Mouse (Mus musculus) embryonic facial prominence, embryonic 15.5 days (tissue): ENCODE measurements at regions not wholly inside any gene's neighbourhood (a gene's known extent, or its start where the extent isn't known, plus 50 kb on each side); places are given as distances from the start of the nearest gene placed in this dataset.

ENCODE experiments used
- ATAC-seq: fragments of 200-750 bp; cut with Nextera tagmentation; 2 replicates; pipeline ENCODE4 v1.8.0; 2017; ENCODE audit warnings: low read depth, moderate TSS enrichment; ENCODE audit not compliant: insufficient number of reproducible peaks, low FRiP score, low TSS enrichment
- H3K27ac ChIP-seq: fragments of 300-500 bp; sonication (generic); replicated peaks from 2 replicates; pipeline ENCODE4 v1.5.1; 2015; ENCODE audit warnings: mild to moderate bottlenecking, inconsistent platforms
- H3K27me3 ChIP-seq: fragments of 300-500 bp; sonication (generic); 2 replicates; pipeline ENCODE4 v1.6.1; 2015; ENCODE audit warnings: inconsistent platforms
- H3K36me3 ChIP-seq: fragments of 300-500 bp; sonication (generic); 2 replicates; pipeline ENCODE4 v1.6.1; 2015; ENCODE audit warnings: mild to moderate bottlenecking, inconsistent platforms
- H3K4me1 ChIP-seq: fragments of 300-500 bp; sonication (generic); 2 replicates; pipeline ENCODE4 v1.6.1; 2015; ENCODE audit warnings: inconsistent platforms
- H3K4me2 ChIP-seq: fragments of 300-500 bp; sonication (generic); replicated peaks from 2 replicates; pipeline ENCODE4 v1.6.1; 2015; ENCODE audit warnings: mild to moderate bottlenecking, inconsistent platforms
- H3K4me3 ChIP-seq: fragments of 300-500 bp; sonication (generic); replicated peaks from 2 replicates; pipeline ENCODE4 v1.5.1; 2015; ENCODE audit warnings: mild to moderate bottlenecking, inconsistent platforms
- H3K9ac ChIP-seq: fragments of 300-500 bp; sonication (generic); 2 replicates; pipeline ENCODE4 v1.6.1; 2015; ENCODE audit warnings: inconsistent platforms
- H3K9me3 ChIP-seq: fragments of 300-500 bp; sonication (generic); replicated peaks from 2 replicates; pipeline ENCODE4 v1.6.1; 2016; ENCODE audit warnings: inconsistent platforms
- WGBS: fragments of 180-500 bp; shearing (Covaris S2); methylation state at CpG from one replicate; pipeline ENCODE4 v1.1.7; 2015; 5-methylcytosine and 5-hydroxymethylcytosine counted together

DNA sequence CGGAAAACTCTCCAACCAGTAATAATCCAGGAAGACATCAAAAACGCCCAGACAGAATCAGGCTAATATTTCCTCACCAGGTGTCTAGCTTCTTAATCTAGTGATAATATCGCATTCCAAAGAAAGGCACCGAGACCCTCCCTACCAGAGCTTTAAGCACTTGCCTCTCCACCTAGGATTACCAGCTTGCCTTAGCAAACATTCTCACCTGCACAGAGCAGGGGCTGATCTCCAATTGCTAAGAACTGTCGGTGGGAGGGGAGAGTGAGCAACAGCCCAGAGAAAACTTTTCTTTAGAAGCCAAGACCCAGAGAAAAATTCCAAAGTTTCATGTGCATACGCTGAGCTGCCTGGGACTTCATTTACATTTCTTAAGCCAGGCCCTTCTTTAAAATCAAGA, 511.6 kb upstream of the Atp11b start:
- Histone ChIP-seq H3K4me2 (no peak overlapping the region), H3K9me3 (no peaks in the 10 kb centered on the region), H3K27me3 (no peaks in the 10 kb centered on the region), H3K9ac (no peak overlapping the region), H3K4me1 (no peaks in the 10 kb centered on the region), H3K36me3 (no peaks in the 10 kb centered on the region), H3K4me3 (no peak overlapping the region), H3K27ac (no peak overlapping the region; the same call in 1 of the 2 replicates)
- WGBS: 35% methylated on average over 6 of the region's 6 CpGs
- no peak for ATAC-seq

DNA sequence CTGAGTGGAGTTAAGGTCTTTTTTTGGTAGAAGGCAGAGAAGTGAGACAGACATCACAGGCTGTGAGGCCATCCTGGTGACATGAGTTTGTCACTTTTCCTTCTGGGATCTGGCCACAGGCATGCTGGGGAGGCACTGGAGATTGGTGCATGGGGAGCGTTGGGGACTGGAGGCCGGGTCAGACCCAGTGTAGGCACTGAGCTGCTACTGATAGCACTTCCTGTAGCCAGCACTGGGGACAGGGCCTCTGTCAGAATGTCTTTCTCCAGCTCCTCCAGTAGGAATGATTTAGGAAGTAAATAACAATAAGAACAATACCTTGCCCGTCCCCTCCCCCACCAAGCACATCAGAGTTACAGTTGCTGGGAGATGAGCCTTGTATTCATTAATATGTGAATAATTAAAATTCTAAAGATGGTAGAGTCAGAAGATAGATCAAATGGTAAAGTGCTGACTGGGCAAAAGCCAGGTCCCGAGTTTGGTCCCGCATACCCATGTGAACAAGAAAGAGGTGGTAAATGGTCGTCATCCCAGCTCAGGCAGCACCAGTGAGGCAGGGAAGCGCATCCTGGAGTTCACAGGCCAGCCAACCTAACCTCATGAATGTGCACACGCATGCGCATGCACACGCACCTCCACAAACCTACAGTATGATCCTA, 510.9 kb upstream of the Atp11b start:
- Histone ChIP-seq H3K4me2 (no peak overlapping the region), H3K4me1 (no peaks in the 10 kb centered on the region), H3K9ac (no peak overlapping the region), H3K9me3 (no peaks in the 10 kb centered on the region), H3K4me3 (no peak overlapping the region), H3K36me3 (no peaks in the 10 kb centered on the region), H3K27ac (peak overlapping the region; percentile 44; the same call in 1 of the 2 replicates), H3K27me3 (no peaks in the 10 kb centered on the region)
- no peak for ATAC-seq
- WGBS: 77% methylated on average over 10 of the region's 10 CpGs

DNA sequence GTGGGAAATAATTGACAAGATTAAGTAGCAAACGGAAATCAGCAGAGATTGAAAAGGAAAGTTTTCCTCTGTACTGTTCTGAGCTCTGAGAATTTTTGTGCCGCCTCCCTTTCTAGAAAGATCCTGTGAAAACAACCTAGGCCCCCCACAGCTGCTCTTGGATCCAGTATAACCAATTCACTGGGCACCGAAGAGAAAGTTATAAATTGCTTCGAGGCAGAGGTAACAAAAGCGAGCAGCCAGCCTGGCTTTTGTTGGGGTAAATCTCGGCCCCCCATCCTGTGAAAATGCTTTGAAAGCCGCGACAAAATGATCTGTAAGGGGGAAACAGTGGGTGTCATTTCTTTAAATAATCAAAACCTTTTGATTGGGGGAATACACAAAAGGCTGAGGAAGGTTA, 508.9 kb upstream of the Atp11b start:
- no peaks in the 10 kb centered on the region for H3K9me3 ChIP-seq
- H3K9ac ChIP-seq: no peak overlapping the region
- no peaks in the 10 kb centered on the region for H3K4me1 ChIP-seq
- H3K27ac ChIP-seq: no peak overlapping the region
- WGBS: 28% methylated on average over 8 of the region's 8 CpGs
- ATAC-seq: no peak
- H3K27me3 ChIP-seq: no peaks in the 10 kb centered on the region
- no peak overlapping the region for H3K4me3 ChIP-seq
- H3K4me2 ChIP-seq: no peak overlapping the region
- no peaks in the 10 kb centered on the region for H3K36me3 ChIP-seq

DNA sequence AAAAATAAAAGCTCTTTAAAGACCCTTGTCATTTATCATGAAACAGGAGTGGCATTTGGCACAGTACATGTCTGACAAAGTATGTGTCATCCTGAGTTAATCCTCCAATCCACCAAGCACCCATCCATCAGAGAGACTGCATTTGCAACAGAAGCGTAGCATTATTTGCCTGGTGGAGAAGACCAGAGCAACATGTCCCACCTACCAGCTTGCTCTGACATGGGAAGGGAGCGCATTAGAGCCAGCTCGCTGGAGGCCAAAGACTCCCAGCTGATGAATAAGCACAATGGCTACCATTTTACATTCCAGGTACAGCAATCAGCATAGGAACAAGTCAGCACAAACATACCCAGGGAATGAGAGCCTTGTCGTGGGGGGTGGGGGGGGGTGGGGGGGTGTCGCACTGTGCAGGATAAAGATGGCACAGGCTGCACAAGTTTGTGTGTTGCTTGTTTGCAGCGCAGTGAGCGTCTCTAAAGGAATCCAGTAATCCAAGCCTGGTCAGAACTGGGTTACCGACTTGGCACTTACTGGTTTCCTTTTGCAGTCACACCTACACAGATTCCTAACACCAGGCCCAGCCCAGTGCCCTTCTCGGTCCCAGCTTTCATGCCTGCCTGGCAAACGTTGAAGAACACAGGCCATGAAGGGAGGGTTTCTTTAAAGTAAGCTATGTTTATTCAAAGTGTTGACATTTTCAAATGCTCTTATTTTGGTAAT, 507.8 kb upstream of the Atp11b start:
- WGBS: 69% methylated on average over 10 of the region's 10 CpGs
- H3K9ac ChIP-seq: no peak overlapping the region
- no peak for ATAC-seq
- H3K27me3 ChIP-seq: no peaks in the 10 kb centered on the region
- no peaks in the 10 kb centered on the region for H3K9me3 ChIP-seq
- no peak overlapping the region for H3K4me3 ChIP-seq
- no peak overlapping the region for H3K4me2 ChIP-seq
- H3K36me3 ChIP-seq: no peaks in the 10 kb centered on the region
- no peak overlapping the region for H3K27ac ChIP-seq
- no peaks in the 10 kb centered on the region for H3K4me1 ChIP-seq

DNA sequence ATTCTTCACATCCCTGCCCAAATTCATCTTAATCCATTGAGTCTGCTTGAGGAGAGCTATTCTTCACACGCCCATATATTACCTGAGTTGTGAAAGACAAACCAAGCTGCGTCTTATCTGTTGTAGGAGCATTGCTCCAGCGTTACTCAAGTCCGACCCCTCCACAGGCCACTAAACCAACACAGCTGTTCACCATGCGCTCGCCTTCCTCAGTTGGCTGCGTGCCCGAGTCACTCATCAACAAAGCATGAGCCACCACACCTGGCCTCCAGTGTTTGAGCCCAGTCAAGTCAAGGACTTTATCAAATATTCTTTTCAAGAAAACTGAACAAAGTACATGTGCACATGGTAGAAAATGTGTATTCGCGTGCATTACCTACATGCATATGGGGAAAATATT, 504.7 kb upstream of the Atp11b start:
- H3K4me2 ChIP-seq: no peak overlapping the region
- no peaks in the 10 kb centered on the region for H3K9me3 ChIP-seq
- WGBS: 52% methylated on average over 10 of the region's 10 CpGs
- no peak overlapping the region for H3K9ac ChIP-seq
- ATAC-seq: no peak
- H3K4me3 ChIP-seq: no peak overlapping the region
- no peaks in the 10 kb centered on the region for H3K4me1 ChIP-seq
- H3K27ac ChIP-seq: no peak overlapping the region
- H3K36me3 ChIP-seq: no peaks in the 10 kb centered on the region
- no peaks in the 10 kb centered on the region for H3K27me3 ChIP-seq

DNA sequence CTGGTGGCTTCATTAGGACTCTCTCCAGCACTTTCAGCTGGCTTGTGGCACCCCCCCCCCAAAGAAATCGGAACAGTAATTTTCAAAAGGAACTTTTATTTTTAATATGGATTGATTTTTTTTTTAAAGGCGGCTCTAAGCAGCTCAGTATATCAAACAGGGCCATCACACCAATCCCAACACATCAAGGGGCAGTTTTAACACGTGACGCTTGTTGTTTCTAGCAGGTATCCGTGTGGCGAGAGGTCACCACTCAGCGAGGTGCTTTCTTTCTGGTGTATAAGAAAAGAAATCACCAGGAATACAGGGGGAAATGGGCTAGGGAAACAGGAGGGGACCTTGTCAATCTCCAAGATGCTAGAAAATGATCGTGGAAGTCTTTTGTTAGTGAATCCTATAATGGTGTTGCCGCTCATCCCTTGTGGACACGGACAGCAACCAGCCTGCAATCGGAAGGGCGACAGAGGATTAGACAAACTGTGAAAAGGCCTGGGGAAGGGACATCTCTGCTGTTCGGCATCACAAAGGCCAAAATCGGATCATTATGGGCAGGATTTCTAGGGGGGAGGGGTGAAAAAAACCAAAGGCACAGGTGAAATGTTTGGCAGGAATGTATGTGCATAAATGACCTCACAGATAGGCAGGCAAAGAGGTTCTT, 503.7 kb upstream of the Atp11b start:
- Histone ChIP-seq H3K4me1 (no peaks in the 10 kb centered on the region), H3K9ac (no peak overlapping the region), H3K9me3 (no peaks in the 10 kb centered on the region), H3K27me3 (no peaks in the 10 kb centered on the region), H3K36me3 (no peaks in the 10 kb centered on the region), H3K4me3 (no peak overlapping the region), H3K27ac (no peak overlapping the region), H3K4me2 (no peak overlapping the region)
- no peak for ATAC-seq
- WGBS: 82% methylated on average over 14 of the region's 14 CpGs

DNA sequence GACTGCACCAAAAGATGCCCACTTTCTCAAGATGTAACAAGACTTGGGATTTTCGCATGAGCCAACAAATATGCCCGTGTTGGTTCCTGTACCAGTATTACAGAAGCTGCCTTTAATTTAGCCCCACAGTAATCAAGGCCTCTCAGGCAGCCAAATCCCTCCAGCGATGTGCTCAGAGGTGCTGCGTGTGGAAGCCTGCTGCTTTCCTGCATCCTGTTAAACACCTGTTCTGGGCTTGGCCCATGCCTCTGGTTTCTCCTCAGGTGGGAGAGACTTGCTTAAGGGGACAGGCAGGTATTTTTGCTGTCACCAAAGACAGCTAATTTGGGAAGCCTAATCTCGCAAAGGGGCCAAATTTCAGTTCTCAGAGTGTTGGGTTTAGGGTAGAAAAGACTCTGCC, 500.0 kb upstream of the Atp11b start:
- 41% methylated on average over 5 of the region's 5 CpGs for WGBS
- ATAC-seq: no peak

DNA sequence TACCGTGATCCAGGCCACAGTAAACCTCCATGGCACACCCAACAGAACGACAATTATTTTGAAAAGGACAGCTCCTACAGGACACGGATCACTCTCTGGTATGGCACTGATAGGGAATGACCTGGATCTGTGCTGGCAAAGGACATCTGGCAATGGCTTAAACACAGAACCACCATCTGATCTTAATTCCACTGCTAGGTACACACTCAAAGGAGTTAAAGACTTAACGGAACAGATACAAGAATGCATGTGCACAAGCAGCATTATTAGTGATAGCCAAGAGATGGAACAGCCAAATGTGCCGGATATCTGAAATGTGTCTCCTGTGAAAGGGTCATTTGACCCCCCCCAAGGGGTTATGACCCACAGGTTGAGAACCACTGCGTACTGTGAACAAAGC, 493.0 kb upstream of the Atp11b start:
- H3K4me3 ChIP-seq: no peak overlapping the region
- no peaks in the 10 kb centered on the region for H3K36me3 ChIP-seq
- H3K9me3 ChIP-seq: no peaks in the 10 kb centered on the region
- WGBS: 67% methylated on average over 6 of the region's 6 CpGs
- H3K27me3 ChIP-seq: no peaks in the 10 kb centered on the region
- no peak overlapping the region for H3K9ac ChIP-seq
- H3K27ac ChIP-seq: no peak overlapping the region
- H3K4me1 ChIP-seq: 0 out of 2 replicates have a peak, but pooled peaks cover 3% of the 10 kb centered on the region
- no peak for ATAC-seq
- no peak overlapping the region for H3K4me2 ChIP-seq

More for the DNA sequence above, 500.0 kb upstream of the Atp11b start:
- Histone ChIP-seq H3K4me1 (0 out of 2 replicates have a peak, but pooled peaks cover 3% of the 10 kb centered on the region), H3K4me3 (no peak overlapping the region), H3K27me3 (no peaks in the 10 kb centered on the region), H3K27ac (no peak overlapping the region), H3K9ac (no peak overlapping the region), H3K36me3 (no peaks in the 10 kb centered on the region), H3K4me2 (no peak overlapping the region), H3K9me3 (no peaks in the 10 kb centered on the region)

DNA sequence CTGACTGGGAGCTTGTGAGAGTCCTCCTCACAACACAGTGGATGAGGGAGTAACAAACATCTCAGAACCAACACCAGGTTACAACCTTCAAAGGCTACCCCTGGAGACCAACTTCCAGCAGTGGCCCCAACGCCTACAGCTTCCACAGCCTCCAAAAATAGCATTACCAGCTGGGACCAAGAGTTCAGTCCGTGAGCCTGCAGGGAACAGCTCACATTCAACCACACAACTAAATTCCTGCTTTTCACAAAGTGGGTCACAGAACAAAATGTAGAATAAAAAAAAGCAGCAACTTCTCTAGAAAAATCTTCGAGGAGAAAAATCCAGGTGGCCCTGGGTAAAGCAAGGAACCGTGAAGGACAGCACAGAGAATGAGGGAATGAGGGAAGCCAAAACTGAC, 485.0 kb upstream of the Atp11b start:
- WGBS: 45% methylated on average over 4 of the region's 4 CpGs
- no peaks in the 10 kb centered on the region for H3K9me3 ChIP-seq
- H3K4me2 ChIP-seq: no peak overlapping the region
- H3K4me1 ChIP-seq: no peaks in the 10 kb centered on the region
- no peak overlapping the region for H3K4me3 ChIP-seq
- H3K27me3 ChIP-seq: no peaks in the 10 kb centered on the region
- ATAC-seq: no peak
- H3K36me3 ChIP-seq: no peaks in the 10 kb centered on the region
- no peak overlapping the region for H3K27ac ChIP-seq
- H3K9ac ChIP-seq: no peak overlapping the region

DNA sequence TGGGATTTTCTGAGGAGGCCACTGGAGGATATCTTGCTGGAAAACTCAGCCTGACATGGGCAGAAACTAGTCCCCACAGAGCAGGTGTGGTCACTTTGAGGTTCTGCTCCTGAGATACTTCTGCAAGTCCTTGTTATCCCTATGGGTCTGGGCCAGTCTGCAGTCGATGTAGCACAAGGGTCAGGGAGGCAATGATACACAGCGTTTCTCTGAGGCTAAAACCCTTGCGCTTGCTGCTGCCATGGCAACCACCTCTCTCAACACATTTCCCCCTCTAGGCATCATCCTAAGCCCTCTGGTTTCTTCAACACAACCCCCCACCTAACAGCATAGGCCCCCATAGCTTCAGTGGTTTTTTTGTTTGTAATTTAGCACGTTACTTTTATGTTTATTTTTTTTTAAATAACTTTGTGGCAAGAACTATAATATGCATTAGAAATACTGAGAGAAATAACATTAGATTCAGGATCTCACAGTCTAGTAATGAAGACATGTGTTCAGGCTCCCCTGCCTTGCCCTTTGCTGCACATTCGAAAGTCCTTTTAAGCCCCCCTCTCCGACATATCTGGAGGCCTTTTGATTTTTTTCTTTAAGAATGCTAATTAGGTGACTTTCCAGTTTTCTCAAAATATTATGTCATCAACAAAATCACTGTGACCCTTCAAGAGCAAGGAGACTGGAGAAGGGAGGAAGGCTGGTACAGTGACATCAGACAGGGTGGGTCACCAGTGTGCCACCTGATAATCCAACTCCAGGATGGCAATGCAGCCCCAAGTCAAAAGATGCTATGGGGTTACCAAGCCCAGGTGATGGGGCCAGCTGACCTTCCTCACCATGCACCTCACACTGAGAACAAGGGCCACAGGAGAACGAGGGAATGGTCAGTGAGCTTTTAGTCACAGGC, 483.7 kb upstream of the Atp11b start:
- no peak overlapping the region for H3K27ac ChIP-seq
- no peak overlapping the region for H3K4me2 ChIP-seq
- H3K9me3 ChIP-seq: no peaks in the 10 kb centered on the region
- H3K9ac ChIP-seq: no peak overlapping the region
- ATAC-seq: no peak
- no peaks in the 10 kb centered on the region for H3K4me1 ChIP-seq
- WGBS: 42% methylated on average over 7 of the region's 7 CpGs
- H3K27me3 ChIP-seq: no peaks in the 10 kb centered on the region
- no peak overlapping the region for H3K4me3 ChIP-seq
- H3K36me3 ChIP-seq: no peaks in the 10 kb centered on the region

DNA sequence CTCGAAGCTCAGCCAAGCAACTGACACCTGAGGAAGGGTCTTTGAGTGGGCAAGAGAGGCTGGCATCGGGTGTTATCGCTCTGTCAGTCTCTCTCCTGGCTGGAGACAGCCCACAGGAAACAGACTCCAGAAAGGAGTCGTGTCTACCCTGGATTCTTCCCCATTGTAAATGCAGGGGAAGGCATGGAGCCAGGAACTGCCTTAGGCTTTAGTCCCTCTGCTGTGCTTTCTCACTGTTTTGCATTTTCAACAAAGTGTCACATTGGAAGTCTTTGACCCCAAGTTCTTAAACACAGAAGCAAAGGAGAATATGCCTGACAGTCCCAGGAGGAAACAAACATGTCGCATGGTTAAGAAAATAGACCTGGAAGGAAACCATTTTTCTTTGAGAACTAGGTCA, 480.4 kb upstream of the Atp11b start:
- WGBS: 26% methylated on average over 5 of the region's 5 CpGs

More for the DNA sequence above, 480.4 kb upstream of the Atp11b start:
- Histone ChIP-seq H3K36me3 (no peaks in the 10 kb centered on the region), H3K27me3 (no peaks in the 10 kb centered on the region), H3K27ac (no peak overlapping the region), H3K4me2 (no peak overlapping the region), H3K9ac (no peak overlapping the region), H3K9me3 (no peaks in the 10 kb centered on the region), H3K4me1 (no peaks in the 10 kb centered on the region), H3K4me3 (no peak overlapping the region)
- ATAC-seq: no peak
